Mouse (Mus musculus): ENCODE results near the gene Clec11a. TPM values are rescaled to one million over a fixed set of nuclear protein-coding genes. Genes with fewer than 3 reads are reported as not detected.
"Not testable (repeated sequence)": the region's sequence is repeated elsewhere in the genome, so short reads cannot be mapped to it uniquely, and the experiment has no call there.

Gene Clec11a
- polyA plus RNA-seq, 1 experiment = 1.4 TPM

DNA sequence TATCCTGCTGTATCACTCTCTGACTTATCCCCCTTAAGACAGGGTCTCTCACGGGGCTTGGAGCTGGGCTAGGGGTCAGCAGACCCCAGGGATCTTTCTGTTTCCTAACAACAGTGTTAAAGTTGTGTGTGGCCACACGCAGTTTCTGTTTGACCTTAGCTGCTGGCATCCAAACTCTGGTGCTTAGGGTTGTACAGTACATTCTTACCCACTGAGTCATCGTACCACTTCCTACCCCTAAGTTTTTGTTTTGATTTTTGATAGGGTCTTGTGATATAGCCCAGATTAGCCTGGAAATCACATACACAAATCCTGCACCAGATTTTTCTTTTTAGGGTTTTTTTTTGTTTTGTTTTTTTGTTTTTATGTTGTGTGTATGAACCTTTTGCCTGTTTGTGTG is 25.6 kb upstream of the Clec11a start:
- DNase-seq (ENCODE audit: low read depth, low spot score) = no peak
- 39% methylated on average over 3 of the region's 3 CpGs for whole genome bisulfite sequencing

DNA sequence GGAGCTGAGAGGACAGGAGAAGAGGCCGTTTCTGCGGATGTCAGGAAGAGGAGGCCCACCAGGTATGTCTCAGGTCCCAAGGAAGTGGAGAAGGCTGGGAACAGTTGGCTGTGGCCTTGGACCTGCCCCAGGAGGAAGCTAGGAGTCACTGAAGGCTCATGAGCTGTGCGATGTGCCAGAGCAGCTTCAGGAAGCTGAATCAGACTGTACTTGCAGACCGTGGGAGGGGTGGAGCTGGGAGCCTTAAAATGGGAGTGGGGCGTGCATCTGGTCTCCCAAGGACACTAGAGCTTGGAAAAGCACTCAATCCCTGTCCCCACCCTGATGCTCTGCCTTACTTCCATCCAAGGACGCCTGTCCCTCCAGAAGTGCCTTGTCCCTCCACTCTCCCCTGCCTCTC is 19.9 kb upstream of the Clec11a start:
- WGBS = 42% methylated on average over 6 of the region's 6 CpGs
- no peak for DNase-seq (ENCODE audit: low read depth, low spot score)

DNA sequence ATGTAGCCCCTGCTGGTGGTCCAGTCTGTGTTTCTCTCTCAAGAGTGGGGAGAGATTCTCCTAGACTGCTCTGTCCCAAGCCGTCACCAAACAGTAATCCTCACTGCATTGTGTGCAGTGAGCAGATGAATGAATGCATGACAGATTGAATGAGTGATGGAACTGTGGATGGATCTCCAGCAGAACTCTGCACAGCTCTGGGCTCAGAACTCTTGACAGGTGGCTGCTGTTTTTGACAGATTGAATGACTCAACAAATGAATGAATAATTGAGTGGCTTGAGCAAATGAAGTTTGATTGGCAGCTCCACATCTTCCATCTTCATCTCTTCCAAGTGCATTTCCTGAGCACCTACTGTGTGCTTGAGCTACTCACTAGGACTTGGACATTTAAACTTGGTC is 15.6 kb upstream of the Clec11a start:
- no peak for DNase-seq (ENCODE audit: low read depth, low spot score)
- WGBS = 82% methylated on average over 1 of the region's 1 CpGs

DNA sequence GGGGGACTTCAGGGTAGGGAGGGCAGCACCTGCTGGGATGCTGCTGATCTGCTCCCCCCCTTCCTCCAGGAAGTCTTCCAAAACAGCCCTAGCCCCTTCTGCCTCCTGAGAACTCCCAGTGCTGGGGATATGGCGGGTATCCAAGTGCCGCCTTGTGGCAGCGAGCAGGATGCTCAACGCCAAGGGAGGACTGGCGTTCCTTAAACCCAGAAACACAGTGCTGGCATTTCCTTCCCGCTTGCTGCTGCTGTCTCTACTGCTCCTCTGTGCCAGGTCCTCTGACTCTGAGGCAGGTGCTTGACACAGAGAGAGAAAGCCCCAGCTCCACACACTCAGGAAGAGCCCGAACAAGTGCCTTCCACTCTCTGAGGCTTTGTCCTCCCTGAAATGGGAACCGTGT is 14.2 kb upstream of the Clec11a start:
- no peak for DNase-seq (ENCODE audit: low read depth, low spot score)
- WGBS = 43% methylated on average over 8 of the region's 8 CpGs

DNA sequence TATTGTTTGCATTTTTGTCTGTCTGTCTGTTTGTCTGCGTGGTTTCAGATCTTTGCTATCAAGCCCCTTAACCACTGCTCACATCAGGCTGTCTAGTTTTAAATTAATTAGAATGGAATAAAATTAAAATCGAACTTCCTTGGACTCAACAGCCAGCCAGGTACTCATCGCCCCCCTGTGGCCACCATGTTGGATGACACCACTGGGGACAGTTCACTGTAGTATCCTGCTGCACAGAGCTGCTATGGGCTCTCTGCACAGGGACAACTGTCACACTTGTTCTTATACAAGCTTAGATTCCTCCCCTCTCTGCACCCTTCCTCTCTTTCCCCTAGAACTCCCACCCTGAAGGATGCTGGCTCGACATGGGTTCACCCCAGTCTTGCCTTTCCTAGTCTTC is 11.2 kb upstream of the Clec11a start:
- WGBS = 22% methylated on average over 4 of the region's 4 CpGs
- no peak for DNase-seq (ENCODE audit: low read depth, low spot score)

DNA sequence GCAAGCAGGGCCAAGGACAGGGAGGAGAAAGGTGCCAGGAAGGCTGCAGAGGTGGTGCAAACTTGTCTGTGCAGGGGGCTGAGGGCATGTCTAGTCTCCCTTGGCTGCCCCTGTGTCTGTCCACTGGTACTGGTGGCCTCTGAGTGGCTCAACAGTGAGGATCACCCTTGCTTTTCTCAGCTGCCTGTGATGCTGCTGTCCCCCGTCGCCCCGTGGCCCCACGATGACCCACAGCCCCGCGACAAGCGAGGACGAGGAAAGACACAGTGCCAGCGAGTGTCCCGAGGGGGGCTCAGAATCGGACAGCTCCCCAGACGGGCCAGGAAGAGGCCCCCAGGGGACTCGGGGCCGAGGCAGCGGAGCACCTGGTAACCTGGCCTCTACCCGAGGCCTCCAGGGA is 5.8 kb upstream of the Clec11a start:
- WGBS = 53% methylated on average over 16 of the region's 16 CpGs
- no peak for DNase-seq (ENCODE audit: low read depth, low spot score)

DNA sequence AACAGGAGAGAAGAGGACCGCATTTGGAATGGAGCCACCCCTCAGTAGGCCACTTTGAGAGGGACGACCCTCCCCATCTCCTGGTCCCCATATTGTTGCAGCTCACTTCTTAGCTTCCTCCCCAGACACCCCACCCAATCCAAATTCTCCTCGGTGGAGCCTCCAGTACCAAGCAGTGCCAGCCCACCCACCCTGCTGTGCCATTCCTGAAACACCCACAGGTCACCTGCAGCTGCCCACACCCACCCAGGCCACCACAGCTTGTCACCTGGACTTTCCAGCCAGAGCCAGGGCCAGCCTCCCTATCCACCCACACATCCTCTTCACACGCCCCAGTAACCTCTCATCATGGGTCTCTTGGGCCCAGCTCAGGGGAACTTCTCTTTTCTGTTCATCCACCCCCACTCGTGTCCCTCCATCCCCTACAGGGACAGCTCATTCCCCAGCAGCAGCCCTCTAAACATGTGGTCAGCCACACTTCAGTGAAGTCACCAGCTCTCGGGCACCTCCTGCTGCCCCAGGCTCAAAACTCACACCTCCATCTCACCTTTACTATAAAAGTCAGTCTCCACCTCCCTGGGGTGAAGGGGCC is 5.1 kb upstream of the Clec11a start:
- 21% methylated on average over 6 of the region's 6 CpGs for WGBS
- DNase-seq (ENCODE audit: low read depth, low spot score) = no peak

DNA sequence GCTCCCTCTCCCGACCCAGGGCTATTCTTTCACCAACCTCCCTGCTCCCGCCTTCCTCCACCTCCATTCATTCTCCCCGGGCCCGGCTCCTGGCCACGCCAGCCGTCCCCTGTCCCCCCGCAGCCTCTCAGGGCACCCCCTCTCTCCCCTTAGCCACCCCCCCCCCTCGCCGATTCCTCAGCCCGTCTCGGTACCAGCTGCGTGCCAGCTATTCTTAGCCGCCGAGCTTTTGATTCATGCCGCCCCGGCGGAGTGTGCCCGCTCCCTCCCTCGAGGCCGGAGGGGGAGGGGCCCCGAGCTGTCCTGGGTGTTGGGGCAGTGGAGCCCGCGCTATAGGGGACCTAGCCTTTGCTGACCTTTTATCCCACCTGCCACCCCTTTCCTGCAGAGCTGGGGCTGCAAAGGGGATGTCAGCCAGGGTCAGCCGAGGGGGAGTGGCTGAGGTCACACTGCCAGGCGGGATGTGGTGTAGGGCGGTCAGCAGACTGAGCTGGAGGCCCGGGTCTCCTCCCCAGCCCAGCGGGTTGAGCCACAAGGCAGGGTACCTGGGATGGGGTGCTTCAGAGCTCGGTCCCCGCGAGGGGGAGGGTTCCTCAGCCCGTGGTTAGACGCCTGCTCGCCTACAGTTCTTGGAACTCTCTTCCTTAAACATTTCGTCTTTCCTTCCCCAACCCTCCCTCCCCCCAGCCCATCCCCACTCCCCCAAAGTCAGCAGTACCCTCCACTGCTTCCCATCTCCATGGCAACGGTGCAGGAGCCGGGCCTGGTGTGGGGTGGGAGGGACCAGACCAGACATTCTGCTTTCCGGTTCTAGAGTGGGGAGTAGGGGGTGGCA is 4.4 kb upstream of the Clec11a start:
- DNase-seq (ENCODE audit: low read depth, low spot score) = no peak
- WGBS = 5% methylated on average over 38 of the region's 38 CpGs

DNA sequence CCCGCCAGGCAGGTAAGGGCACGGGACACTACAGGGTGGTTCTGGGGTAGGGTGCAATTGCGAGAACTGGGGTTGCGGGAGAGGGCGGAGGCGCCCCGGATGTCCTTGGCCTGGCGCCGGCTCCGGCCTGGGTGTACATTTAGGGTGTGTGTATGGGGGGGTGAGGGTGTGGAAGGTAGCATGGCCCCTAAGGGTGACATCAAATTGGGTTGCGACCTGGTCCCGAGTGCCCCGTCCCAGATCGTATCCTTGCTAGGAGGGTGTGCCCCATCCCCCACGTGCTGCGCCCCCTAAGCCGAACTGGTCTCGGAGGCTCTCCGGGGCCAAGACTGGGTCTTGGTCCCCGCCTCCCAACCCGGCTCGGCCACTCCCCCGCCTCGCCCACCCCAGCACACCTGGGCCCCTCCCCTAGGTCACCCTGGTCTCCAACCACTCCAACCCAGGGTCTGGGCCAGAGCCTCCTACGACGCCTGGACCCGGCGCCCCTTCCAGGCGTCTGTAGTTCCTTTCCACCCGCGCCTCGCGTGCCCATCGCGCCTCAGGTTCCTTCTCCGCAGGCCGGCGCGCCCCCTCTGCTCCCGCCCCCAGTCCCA is 3.7 kb upstream of the Clec11a start:
- WGBS = under 1% methylated on average over 39 of the region's 40 CpGs
- DNase-seq (ENCODE audit: low read depth, low spot score) = no peak

DNA sequence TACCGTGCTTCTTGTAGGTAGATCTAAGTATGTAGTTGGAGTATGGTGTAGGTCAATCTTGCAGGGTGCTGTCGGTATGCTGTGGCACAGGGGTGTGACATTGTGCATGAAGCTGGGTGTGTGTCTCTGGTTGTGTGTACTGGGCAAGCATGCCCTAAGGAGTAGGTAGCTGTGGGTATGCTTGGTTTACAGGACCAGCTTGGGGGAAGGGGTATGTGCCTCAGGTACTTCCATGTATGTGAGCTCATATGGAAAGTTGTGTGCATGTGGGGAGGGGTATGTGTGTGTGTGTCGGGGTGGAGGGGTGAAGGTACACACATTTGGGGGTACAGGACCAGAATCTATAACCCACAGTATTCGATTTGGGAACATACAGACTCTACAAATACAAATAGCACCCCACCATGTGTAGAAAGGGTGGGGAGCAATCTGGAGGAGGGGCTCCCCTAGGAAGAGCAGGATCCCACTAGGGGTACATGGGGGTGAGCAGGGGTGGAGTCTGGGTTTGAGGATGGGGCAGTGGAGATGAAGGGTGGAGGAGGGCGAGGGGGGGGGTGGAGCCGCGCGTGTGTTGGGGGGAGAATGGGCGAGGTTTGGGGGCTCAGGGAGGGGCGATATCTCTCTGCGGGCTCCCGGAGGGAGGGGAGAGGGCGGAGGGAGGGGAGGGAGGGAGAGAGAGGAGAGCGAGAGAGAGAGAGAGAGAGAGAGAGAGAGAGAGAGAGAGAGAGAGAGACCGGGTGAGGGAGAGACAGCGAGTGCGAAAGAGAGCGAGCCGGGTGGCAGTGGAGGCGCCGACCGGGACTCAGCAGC is 3.0 kb upstream of the Clec11a start, which contains the start of gene Shank1:
Gene Shank1 (plus strand): TSS at position 779 of the 810 bp plus-strand sequence.
- DNase-seq (ENCODE audit: low read depth, low spot score) = no peak
- 20% methylated on average over 15 of the region's 22 CpGs for WGBS

DNA sequence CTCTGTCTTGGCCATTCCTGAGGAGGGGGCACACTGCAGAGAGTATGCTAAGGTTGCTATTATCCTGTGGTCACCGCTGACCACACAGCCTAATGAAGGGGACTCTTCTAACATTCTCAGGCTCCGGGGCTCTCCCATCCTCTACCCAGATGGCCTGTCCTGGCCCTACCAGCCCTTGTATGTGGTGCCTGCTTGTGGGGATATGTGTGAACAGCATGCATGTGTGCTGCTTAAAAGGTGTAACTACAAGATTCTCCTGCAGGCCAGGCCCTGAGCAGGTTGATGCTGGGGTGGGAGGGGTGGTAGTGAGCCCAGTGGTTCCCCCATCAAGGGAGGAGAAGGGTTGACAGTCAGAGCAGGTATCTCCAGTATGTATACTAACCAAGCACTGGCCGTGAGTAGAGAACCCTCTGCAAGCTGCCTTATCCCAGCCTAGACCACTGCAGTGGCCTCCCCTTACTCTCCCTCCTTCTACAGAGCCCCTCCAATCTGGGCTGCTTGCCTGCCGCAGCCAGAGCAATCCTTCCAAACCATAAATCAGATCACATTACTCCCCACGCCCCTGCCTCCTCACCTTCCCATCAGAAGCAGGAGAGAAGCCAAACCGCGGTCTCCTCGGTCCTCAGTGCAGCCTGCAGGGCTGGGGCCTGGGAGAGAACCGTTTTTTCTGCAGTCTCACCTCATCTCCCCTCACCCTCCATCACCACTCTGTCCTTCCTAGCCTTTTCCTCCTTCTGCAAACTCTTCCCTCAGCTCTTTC is 739 bp upstream of the Clec11a start:
- 52% methylated on average over 9 of the region's 9 CpGs for WGBS

DNA sequence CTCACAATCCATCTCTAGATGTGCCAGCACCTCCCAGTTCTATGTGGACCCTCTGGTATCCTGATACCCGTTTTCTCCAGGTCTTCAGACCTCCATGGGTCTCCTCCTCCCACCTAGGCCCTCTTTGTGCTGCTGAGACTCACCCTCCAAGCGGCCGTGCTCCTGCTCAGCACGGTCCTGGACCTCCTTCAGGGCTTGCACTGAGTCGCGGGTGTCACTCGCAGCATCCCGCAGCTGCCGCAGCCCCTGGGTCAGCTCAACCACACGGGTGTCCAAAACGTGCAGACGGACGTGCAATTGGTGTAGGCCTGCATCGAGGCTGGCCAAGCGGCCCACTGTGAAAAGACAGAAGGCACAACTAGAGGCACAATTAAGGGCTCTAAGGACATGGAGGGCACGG is 1.0 kb downstream of the Clec11a start:
- 16% methylated on average over 16 of the region's 16 CpGs for WGBS
- DNase-seq (ENCODE audit: low read depth, low spot score) = no peak

More for the DNA sequence above, 739 bp upstream of the Clec11a start:
- DNase-seq (ENCODE audit: low read depth, low spot score) = no peak

DNA sequence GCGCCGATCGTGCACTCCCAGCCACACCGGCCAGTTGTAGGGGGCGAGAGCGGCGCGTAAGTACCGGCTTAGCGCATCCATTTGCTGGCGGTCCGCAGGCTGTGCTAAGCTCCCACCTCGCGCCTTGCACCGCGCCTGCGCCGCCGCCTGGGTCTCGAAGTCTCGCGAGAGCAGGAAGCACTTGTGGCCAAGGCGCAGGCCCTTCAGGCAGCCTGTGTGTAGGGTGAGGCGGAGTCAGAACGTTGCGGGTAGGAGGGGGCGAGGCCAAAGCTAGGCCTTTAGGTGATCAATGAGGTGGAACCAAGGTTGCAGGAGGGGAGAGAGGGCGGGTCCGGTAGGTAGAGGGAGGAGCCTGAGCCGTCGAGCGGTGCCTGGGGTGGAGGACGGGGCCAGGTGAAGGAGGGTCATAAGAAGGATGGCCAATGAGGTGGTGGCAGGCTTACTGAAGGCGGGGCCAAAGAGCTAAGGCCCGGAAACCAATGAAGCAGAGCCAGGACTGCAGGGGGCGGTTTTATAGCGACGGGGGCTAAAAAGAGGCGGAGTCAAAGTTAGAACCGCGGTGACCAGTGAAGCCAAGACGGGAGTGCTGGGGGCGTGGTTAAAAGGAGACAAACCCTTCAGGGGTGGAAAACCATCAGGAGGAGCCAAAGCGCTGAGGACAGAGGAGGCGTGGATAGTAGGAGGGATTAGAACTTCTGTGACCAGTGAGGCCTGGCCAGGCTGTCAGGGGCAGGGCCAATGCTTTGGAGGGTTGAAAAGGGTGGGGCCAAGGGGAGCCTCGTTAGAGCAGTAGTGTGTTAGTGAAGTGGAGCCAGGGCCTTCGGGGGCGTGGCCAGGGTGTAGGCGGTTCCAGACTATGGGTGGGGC is 1.7 kb downstream of the Clec11a start:
- DNase-seq (ENCODE audit: low read depth, low spot score) = peak; percentile 99
- WGBS = under 1% methylated on average over 49 of the region's 49 CpGs

DNA sequence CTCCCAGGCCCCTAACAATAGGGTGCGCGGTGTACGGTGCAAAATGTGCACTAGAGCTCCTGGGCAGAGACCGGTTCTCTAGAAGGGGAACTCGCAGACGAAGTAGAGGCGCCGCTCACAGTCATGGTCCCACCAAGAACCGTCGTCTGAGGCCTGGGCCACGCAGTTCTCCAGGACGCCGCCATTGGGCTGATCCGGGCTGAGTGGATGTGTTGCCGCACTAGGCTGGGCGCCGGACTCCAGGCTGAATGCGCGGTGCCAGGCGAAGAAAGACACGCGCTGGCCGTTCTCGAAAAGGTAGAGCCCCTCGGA is 2.3 kb downstream of the Clec11a start:
- WGBS = 2% methylated on average over 25 of the region's 25 CpGs
- DNase-seq (ENCODE audit: low read depth, low spot score) = no peak

DNA sequence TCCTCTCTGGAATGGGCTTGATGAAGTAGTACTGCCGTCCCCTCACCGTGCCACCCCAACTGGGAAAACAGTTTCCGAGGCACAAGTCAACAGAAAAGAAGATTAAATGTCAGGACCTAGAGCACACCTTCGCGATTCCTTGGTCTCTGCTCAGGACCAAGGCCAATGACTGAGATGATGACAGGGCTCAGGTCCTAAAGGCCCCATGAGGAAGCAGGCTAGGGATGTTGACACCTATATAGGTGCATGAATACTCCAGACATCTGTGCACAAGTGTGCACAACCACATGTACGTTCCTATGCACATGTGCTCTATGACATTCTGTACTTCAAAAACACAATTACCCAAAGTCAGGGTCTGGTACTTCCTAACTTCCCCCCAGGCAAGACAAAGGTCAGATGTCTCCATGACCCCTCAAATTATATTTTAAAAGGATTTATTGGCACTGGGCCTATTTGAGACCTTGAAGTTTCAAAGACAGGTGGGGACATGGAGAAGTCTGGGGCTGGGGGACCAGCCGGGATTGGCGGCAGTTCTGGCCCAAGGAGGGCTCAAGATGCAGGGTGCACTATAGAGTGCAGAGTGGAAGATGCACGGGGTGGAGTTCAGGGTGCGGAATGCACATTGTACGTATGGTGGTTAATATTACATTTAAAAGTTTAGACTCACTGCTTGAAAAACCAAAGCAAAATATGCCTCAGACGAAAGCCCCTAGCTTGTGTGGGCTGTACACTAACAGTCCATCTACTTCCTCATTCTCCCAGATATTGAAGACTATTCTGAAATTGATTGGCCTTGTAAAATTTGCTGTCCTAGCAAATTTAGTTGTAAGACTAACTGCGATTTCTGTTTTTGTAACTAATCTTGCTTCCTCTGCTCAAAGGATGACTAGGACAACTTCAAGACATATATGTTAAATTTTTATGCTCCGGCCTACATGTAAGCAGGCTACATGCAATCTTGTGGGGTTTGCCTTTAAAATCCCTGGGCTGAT is 3.1 kb downstream of the Clec11a start:
- 83% methylated on average over 14 of the region's 14 CpGs for WGBS

DNA sequence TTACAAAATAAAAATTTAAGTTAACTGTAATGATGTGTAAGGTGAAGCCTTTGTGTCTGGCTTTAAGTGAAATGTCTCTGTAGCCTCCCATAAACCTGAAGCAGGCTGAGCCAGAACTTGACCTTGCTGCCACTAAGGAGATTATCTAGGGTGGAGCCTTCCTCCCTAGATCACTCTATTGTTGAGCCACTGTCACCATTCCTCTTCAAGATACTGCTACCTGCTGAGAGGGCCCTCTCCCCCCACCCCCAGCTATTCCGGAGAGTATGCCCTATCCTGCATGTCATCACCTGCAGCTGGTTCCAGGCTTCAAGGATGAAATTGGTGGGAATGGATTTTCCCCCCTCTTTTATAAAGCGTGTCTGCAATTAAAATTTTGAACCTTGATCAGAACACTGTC is 9.2 kb downstream of the Clec11a start:
- WGBS = 84% methylated on average over 2 of the region's 2 CpGs
- not testable (repeated sequence) for DNase-seq (ENCODE audit: low read depth, low spot score)

More for the DNA sequence above, 3.1 kb downstream of the Clec11a start:
- DNase-seq (ENCODE audit: low read depth, low spot score) = no peak

DNA sequence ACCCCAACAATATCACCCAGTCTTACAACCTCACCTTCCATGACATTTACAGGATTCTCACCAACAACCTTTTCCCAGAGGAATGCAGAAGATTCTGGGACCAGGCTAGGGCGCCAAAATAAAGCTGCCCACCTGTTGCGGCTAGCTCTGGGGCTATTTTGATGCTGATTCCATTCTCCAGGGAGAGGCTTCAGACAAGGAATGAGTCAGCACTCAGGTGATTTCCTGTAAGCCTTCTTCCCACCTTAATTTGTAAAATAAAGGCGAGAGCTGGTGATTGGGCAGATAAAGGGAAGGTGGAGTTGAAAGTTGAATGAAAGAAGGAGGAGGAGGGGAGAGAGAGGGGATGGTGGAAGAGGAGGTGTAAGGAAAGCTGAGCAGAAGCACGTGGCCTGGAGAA is 15.3 kb downstream of the Clec11a start:
- WGBS = 56% methylated on average over 4 of the region's 4 CpGs
- DNase-seq (ENCODE audit: low read depth, low spot score) = no peak
